Mouse (Mus musculus) spleen, postnatal 10 days (tissue): ENCODE data around the gene Luc7l3.

ENCODE experiments used
- DNase-seq, 2 experiments: peaks; one replicate each; pipeline ENCODE4 v3.0.0; 2021 to 2022; ENCODE audit warnings: low spot score in 2 of 2

Luc7l3 gene

GRCm38 (mm10) chr11:94321931-94322400 lies at the start of gene Luc7l3:
TSS of gene Luc7l3 (minus strand) at chr11:94321988.
- DNase-seq, result peak; percentile 96 to 97

GRCm38 (mm10) chr11:94370809-94371208 lies 49.0 kb upstream of the Luc7l3 start:
- no peak for DNase-seq

GRCm38 (mm10) chr11:94369981-94370380 lies 48.2 kb upstream of the Luc7l3 start:
- no peak for DNase-seq

GRCm38 (mm10) chr11:94365340-94365739 lies 43.6 kb upstream of the Luc7l3 start:
- DNase-seq, result no peak

GRCm38 (mm10) chr11:94363690-94364089 lies 41.9 kb upstream of the Luc7l3 start:
- no peak for DNase-seq

GRCm38 (mm10) chr11:94362101-94362500 lies 40.3 kb upstream of the Luc7l3 start:
- no peak for DNase-seq

- DNase-seq, result no peak
Measured at GRCm38 (mm10) chr11:94361166-94361870, 39.5 kb upstream of the Luc7l3 start.

- no peak for DNase-seq
Measured at GRCm38 (mm10) chr11:94359168-94359567, 37.4 kb upstream of the Luc7l3 start.

- DNase-seq, result no peak
Measured at GRCm38 (mm10) chr11:94355521-94356217, 33.9 kb upstream of the Luc7l3 start.

- DNase-seq, result peak in 1 of 2 experiments; percentile 42
Measured at GRCm38 (mm10) chr11:94351094-94351493, 29.3 kb upstream of the Luc7l3 start.

GRCm38 (mm10) chr11:94350337-94350736 lies 28.5 kb upstream of the Luc7l3 start:
- no peak for DNase-seq

GRCm38 (mm10) chr11:94349839-94350238 lies 28.1 kb upstream of the Luc7l3 start:
- DNase-seq, result no peak

- no peak for DNase-seq
Measured at GRCm38 (mm10) chr11:94347063-94347575, 25.3 kb upstream of the Luc7l3 start.

- no peak for DNase-seq
Measured at GRCm38 (mm10) chr11:94346611-94347010, 24.8 kb upstream of the Luc7l3 start.

- DNase-seq, result no peak
Measured at GRCm38 (mm10) chr11:94345926-94346325, 24.1 kb upstream of the Luc7l3 start.

- DNase-seq, result no peak
Measured at GRCm38 (mm10) chr11:94344470-94344869, 22.7 kb upstream of the Luc7l3 start.

GRCm38 (mm10) chr11:94343955-94344358 lies 22.2 kb upstream of the Luc7l3 start:
- no peak for DNase-seq

GRCm38 (mm10) chr11:94342114-94342905 lies 20.5 kb upstream of the Luc7l3 start:
- DNase-seq, result no peak

GRCm38 (mm10) chr11:94340948-94341933 lies 19.5 kb upstream of the Luc7l3 start:
- no peak for DNase-seq

GRCm38 (mm10) chr11:94339732-94340585 lies 18.2 kb upstream of the Luc7l3 start:
- DNase-seq, result peak in 1 of 2 experiments; percentile 56
